Mouse (Mus musculus) cortical plate, adult 2 months (tissue): ENCODE measurements at regions not wholly inside any gene's neighbourhood (a gene's known extent, or its start where the extent isn't known, plus 50 kb on each side); places are given as distances from the start of the nearest gene placed in this dataset.

Experiments used
- H3K27ac ChIP-seq: fragments of 200-500 bp; 2 replicates; pipeline ENCODE4 v1.5.1; 2012; ENCODE audit warnings: low read length, control low read depth, inconsistent platforms; ENCODE audit not compliant: insufficient read depth
- H3K4me1 ChIP-seq: fragments of 200-500 bp; 2 replicates; pipeline ENCODE4 v1.6.1; 2011; ENCODE audit warnings: low read length; ENCODE audit not compliant: control insufficient read depth, insufficient read depth
- H3K4me3 ChIP-seq: fragments of 200-500 bp; 2 replicates; pipeline ENCODE4 v1.5.1; 2011; ENCODE audit warnings: mild to moderate bottlenecking, low read length, control low read depth; ENCODE audit not compliant: insufficient read depth
- CTCF ChIP-seq: fragments of 200-500 bp; IDR thresholded peaks from 2 replicates; pipeline ENCODE4 v1.5.1; 2011; ENCODE audit warnings: mild to moderate bottlenecking, control low read depth, low read length; ENCODE audit not compliant: insufficient read depth; ENCODE audit errors: extremely low read depth
- POLR2A ChIP-seq: fragments of 200-500 bp; IDR thresholded peaks from 2 replicates; pipeline ENCODE4 v1.6.1; 2011; ENCODE audit warnings: mild to moderate bottlenecking, low read length, control low read depth; ENCODE audit not compliant: insufficient read depth; ENCODE audit errors: extremely low read depth

- Histone ChIP-seq H3K27ac (no peak overlapping the region), H3K4me3 (no peak overlapping the region), H3K4me1 (no peaks in the 10 kb centered on the region)
- TF ChIP-seq POLR2A (no peak), CTCF (no peak)
Observed at GRCm38 (mm10) chr2:61319226-61319625, 259.2 kb upstream of the Tank start.

GRCm38 (mm10) chr2:61310405-61310804, 268.0 kb upstream of the Tank start:
- no peak for TF ChIP-seq CTCF
- no peak for TF ChIP-seq POLR2A
- H3K4me3 ChIP-seq, result no peak overlapping the region
- no peaks in the 10 kb centered on the region for H3K4me1 ChIP-seq
- no peak overlapping the region for H3K27ac ChIP-seq

GRCm38 (mm10) chr2:61309219-61309618, 269.2 kb upstream of the Tank start:
- no peak overlapping the region for H3K27ac ChIP-seq
- no peaks in the 10 kb centered on the region for H3K4me1 ChIP-seq
- TF ChIP-seq POLR2A (no peak), CTCF (no peak)
- H3K4me3 ChIP-seq, result no peak overlapping the region

- TF ChIP-seq CTCF (no peak), POLR2A (no peak)
- Histone ChIP-seq H3K4me1 (no peaks in the 10 kb centered on the region), H3K4me3 (no peak overlapping the region), H3K27ac (no peak overlapping the region)
Observed at GRCm38 (mm10) chr2:61297135-61297534, 281.2 kb upstream of the Tank start.

GRCm38 (mm10) chr2:61296606-61297005, 281.8 kb upstream of the Tank start:
- H3K4me3 ChIP-seq, result no peak overlapping the region
- H3K27ac ChIP-seq, result no peak overlapping the region
- no peaks in the 10 kb centered on the region for H3K4me1 ChIP-seq
- TF ChIP-seq CTCF, result no peak

- Histone ChIP-seq H3K4me1 (no peaks in the 10 kb centered on the region), H3K4me3 (no peak overlapping the region), H3K27ac (no peak overlapping the region)
- TF ChIP-seq POLR2A, result no peak
- no peak for TF ChIP-seq CTCF
Observed at GRCm38 (mm10) chr2:61295261-61295964, 283.0 kb upstream of the Tank start.

- Histone ChIP-seq H3K4me1 (peaks cover 1% of the 10 kb centered on the region; the same call in 1 of the 2 replicates), H3K4me3 (no peak overlapping the region), H3K27ac (no peak overlapping the region)
- TF ChIP-seq CTCF, result no peak
- no peak for TF ChIP-seq POLR2A
Observed at GRCm38 (mm10) chr2:61288246-61288645, 290.1 kb upstream of the Tank start.

GRCm38 (mm10) chr2:61284706-61285105, 293.7 kb upstream of the Tank start:
- TF ChIP-seq POLR2A (no peak), CTCF (no peak)
- Histone ChIP-seq H3K27ac (no peak overlapping the region), H3K4me1 (peaks cover 1% of the 10 kb centered on the region; the same call in 1 of the 2 replicates), H3K4me3 (no peak overlapping the region)

- H3K4me1 ChIP-seq, result peaks cover 1% of the 10 kb centered on the region; the same call in 1 of the 2 replicates
- no peak overlapping the region for H3K4me3 ChIP-seq
- no peak for TF ChIP-seq CTCF
- no peak for TF ChIP-seq POLR2A
- H3K27ac ChIP-seq, result no peak overlapping the region
Observed at GRCm38 (mm10) chr2:61283829-61284601, 294.4 kb upstream of the Tank start.

- no peak for TF ChIP-seq CTCF
- TF ChIP-seq POLR2A, result no peak
- Histone ChIP-seq H3K4me1 (peaks cover 3% of the 10 kb centered on the region; the same call in 1 of the 2 replicates), H3K4me3 (no peak overlapping the region), H3K27ac (no peak overlapping the region)
Observed at GRCm38 (mm10) chr2:61272721-61273120, 305.7 kb upstream of the Tank start.
